Mouse (Mus musculus): ENCODE measurements at regions not wholly inside any gene's neighbourhood (a gene's known extent, or its start where the extent isn't known, plus 50 kb on each side); places are given as distances from the start of the nearest gene placed in this dataset.

GRCm38 (mm10) chr5:77931874-77932273 lies 524.0 kb upstream of the Igfbp7 start:
- TF ChIP-seq POLR2A (IDR thresholded peaks at IDR 0.05; ENCODE audit: borderline replicate concordance, extremely low read depth, low read depth, low read length) (no peak), CTCF (IDR thresholded peaks at IDR 0.05; ENCODE audit: insufficient read depth, low read length) (no peak)

All from lung, adult 2 months (tissue).